Mouse (Mus musculus) thymus, adult 2 months (tissue): ENCODE data around the gene Ahcyl2. TPM values are rescaled to one million over a fixed set of nuclear protein-coding genes. Genes with fewer than 3 reads are reported as not detected.

ENCODE experiments used
- DNase-seq: peaks from one replicate; pipeline ENCODE4 v3.0.0; 2021
- H3K27ac ChIP-seq: fragments of 200-500 bp; 2 replicates; pipeline ENCODE4 v1.5.1; 2012; ENCODE audit warnings: low read length, control low read depth; ENCODE audit not compliant: control insufficient read depth, insufficient read depth
- H3K27me3 ChIP-seq: fragments of 200-500 bp; 2 replicates; pipeline ENCODE4 v1.6.1; 2012; ENCODE audit warnings: mild to moderate bottlenecking, low read length, moderate library complexity, mixed read lengths; ENCODE audit not compliant: control insufficient read depth, insufficient read depth
- H3K36me3 ChIP-seq: fragments of 200-500 bp; 2 replicates; pipeline ENCODE4 v1.6.1; 2012; ENCODE audit warnings: mild to moderate bottlenecking, low read length, moderate library complexity; ENCODE audit not compliant: control insufficient read depth, insufficient read depth
- H3K4me1 ChIP-seq: fragments of 200-500 bp; replicated peaks from 2 replicates; pipeline ENCODE4 v1.6.1; 2012; ENCODE audit warnings: low read length; ENCODE audit not compliant: control insufficient read depth, insufficient read depth
- H3K4me3 ChIP-seq: fragments of 200-500 bp; 2 replicates; pipeline ENCODE4 v1.5.1; 2012; ENCODE audit warnings: mild to moderate bottlenecking, low read length, control low read depth, moderate library complexity; ENCODE audit not compliant: control insufficient read depth, insufficient read depth
- CTCF ChIP-seq: fragments of 200-500 bp; IDR thresholded peaks from 2 replicates; pipeline ENCODE4 v1.5.1; 2012; ENCODE audit warnings: mild to moderate bottlenecking, control low read depth, low read length, moderate library complexity, borderline replicate concordance; ENCODE audit not compliant: control insufficient read depth, poor library complexity, insufficient read depth; ENCODE audit errors: extremely low read depth
- POLR2A ChIP-seq: fragments of 200-500 bp; IDR thresholded peaks from 2 replicates; pipeline ENCODE4 v1.6.1; 2012; ENCODE audit warnings: mild to moderate bottlenecking, low read length, control low read depth, moderate library complexity; ENCODE audit not compliant: control insufficient read depth, poor library complexity, insufficient read depth; ENCODE audit errors: extremely low read depth
- WGBS: fragments of 180-500 bp; shearing (Covaris S2); methylation state at CpG from one replicate; pipeline ENCODE4 v1.1.7; 2018; 5-methylcytosine and 5-hydroxymethylcytosine counted together
- polyA plus RNA-seq: library from polyadenylated mRNA; depleted of rRNA; stranded (reverse); fragments of >200 nt; gene quantifications from 2 replicates; pipeline ENCODE4 v1.2.3, GENCODE M21; 2012

Ahcyl2 gene
- polyA plus RNA-seq, 1 experiment = 44.1 TPM

DNA sequence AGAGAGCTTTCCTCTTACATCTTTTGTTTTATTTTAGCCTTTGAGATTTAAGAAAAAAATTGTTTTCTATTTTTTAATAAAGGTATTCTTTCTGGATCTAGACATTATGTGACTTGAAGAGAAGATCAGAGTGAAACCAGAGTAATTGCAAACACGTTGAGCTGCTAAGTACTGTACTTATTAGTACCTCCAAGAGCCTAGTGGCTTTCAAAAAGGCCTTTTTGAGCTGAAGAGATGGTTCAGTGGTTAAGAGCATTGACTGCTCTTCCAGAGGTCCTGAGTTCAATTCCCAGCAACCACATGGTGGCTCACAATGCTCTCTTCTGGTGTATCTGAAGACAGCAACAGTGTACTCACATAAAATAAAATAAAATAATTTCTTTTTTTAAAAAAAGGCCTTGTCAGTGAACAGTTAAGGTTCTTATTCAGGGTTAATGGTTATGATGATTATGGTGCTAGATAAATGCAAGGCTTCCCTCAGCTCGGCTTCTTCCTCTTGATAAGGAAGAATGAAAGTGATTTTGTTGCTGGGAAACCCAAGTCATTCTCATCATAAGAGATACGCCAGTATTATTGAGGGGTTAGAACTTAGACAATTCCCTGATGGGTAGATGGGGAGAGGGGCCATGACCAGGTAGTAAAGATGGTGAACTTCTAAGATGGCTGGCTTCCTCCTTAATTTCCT, 22.3 kb downstream of the Ahcyl2 start:
- 95% methylated on average over 3 of the region's 3 CpGs for WGBS
- TF ChIP-seq POLR2A (no peak), CTCF (no peak)
- DNase-seq = no peak
- Histone ChIP-seq H3K27ac (no peak overlapping the region), H3K4me1 (peaks cover 2% of the 10 kb centered on the region; the same call in 1 of the 2 replicates), H3K4me3 (no peak overlapping the region), H3K36me3 (no peaks in the 10 kb centered on the region), H3K27me3 (no peaks in the 10 kb centered on the region)

GRCm38 (mm10) chr6:29793520-29793919, 25.7 kb downstream of the Ahcyl2 start:
- TF ChIP-seq CTCF (no peak), POLR2A (no peak)
- Histone ChIP-seq H3K36me3 (no peaks in the 10 kb centered on the region), H3K27ac (no peak overlapping the region), H3K4me3 (no peak overlapping the region), H3K27me3 (no peaks in the 10 kb centered on the region), H3K4me1 (peaks cover 2% of the 10 kb centered on the region; the same call in 1 of the 2 replicates)
- DNase-seq = no peak
- WGBS = 6% methylated on average over 1 of the region's 1 CpGs

GRCm38 (mm10) chr6:29794582-29794981, 26.8 kb downstream of the Ahcyl2 start:
- Histone ChIP-seq H3K36me3 (no peaks in the 10 kb centered on the region), H3K27me3 (no peaks in the 10 kb centered on the region), H3K4me1 (peaks cover 2% of the 10 kb centered on the region; the same call in 1 of the 2 replicates), H3K27ac (no peak overlapping the region), H3K4me3 (no peak overlapping the region)
- no peak for DNase-seq
- no peak for TF ChIP-seq POLR2A
- no peak for TF ChIP-seq CTCF
- WGBS = 66% methylated on average over 6 of the region's 6 CpGs

GRCm38 (mm10) chr6:29802979-29803378, 35.2 kb downstream of the Ahcyl2 start:
- TF ChIP-seq POLR2A (no peak), CTCF (no peak)

DNA sequence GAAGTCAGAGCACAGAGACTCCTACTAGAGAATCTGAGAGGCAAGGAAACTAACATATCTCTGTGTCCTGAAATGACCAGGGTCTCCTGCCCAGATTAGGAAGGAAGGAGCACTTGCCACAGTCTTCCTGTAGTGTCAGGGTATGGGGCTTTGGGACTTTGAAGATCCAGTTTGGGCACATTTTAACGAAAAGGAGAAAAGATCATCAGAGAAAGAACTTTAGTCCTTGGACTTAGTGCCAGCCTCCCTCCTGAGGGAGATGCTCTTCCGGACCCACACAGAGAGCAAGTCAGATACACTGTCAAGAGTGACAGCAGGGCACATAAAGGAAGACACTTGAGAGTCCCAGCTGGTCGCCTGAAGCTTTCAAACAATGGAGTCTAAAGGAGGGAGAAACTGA, 36.2 kb downstream of the Ahcyl2 start:
- Histone ChIP-seq H3K27ac (no peak overlapping the region), H3K27me3 (no peaks in the 10 kb centered on the region), H3K4me1 (no peaks in the 10 kb centered on the region), H3K36me3 (no peaks in the 10 kb centered on the region), H3K4me3 (no peak overlapping the region)
- DNase-seq = no peak
- 60% methylated on average over 3 of the region's 3 CpGs for WGBS
- TF ChIP-seq POLR2A (no peak), CTCF (no peak)

More at GRCm38 (mm10) chr6:29802979-29803378, 35.2 kb downstream of the Ahcyl2 start:
- no peak for DNase-seq
- Histone ChIP-seq H3K27ac (no peak overlapping the region), H3K4me3 (no peak overlapping the region), H3K36me3 (no peaks in the 10 kb centered on the region), H3K4me1 (no peaks in the 10 kb centered on the region), H3K27me3 (no peaks in the 10 kb centered on the region)
- WGBS = 91% methylated on average over 1 of the region's 1 CpGs

DNA sequence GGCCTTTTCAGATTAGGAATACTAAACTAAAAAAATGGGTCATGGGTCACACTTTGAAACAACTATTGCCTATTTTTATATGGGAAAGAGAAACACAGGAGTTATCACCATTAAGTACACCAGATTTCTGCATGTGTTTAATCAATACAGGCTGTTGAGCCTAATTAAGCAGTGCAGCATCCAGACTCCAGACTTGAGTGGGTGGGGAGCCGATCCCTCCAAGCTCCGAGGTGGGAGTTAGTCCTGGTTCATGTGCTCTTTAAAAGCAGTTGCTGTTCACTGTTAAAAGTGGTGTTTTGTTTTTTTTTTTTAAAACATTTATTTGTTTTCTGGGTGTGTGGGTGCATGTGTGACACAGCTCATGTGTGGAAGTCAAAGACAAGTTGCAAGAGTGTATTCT, 37.6 kb downstream of the Ahcyl2 start:
- no peak for DNase-seq
- H3K4me3 ChIP-seq = no peak overlapping the region
- no peak overlapping the region for H3K27ac ChIP-seq
- TF ChIP-seq POLR2A (no peak), CTCF (no peak)
- 95% methylated on average over 2 of the region's 2 CpGs for WGBS
- H3K4me1 ChIP-seq = no peaks in the 10 kb centered on the region
- no peaks in the 10 kb centered on the region for H3K36me3 ChIP-seq
- H3K27me3 ChIP-seq = no peaks in the 10 kb centered on the region

DNA sequence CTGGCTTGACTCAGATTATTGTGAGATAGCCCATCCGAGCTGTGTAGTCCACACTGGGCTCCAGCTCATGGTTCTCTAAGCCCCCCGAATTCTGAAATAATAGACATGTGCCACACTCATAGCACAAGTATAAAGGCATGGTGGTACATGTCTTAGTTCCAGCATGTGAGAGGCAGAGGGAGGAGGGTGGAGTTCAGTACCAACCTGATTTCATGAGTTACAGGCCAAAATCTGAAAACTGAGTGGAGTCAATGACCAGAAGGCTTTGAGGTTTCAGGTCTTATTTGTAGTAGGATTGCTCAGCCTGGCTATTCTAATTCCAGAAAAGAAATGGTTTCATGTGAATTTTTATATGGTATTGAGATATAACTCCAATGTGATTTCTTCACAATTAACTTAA, 44.3 kb downstream of the Ahcyl2 start:
- 96% methylated on average over 2 of the region's 2 CpGs for WGBS
- Histone ChIP-seq H3K27ac (no peak overlapping the region), H3K36me3 (no peaks in the 10 kb centered on the region), H3K27me3 (no peaks in the 10 kb centered on the region), H3K4me3 (no peak overlapping the region), H3K4me1 (no peaks in the 10 kb centered on the region)
- no peak for DNase-seq
- no peak for TF ChIP-seq POLR2A
- no peak for TF ChIP-seq CTCF
